Mouse (Mus musculus) testis, adult 2 months (tissue): ENCODE measurements at regions not wholly inside any gene's neighbourhood (a gene's known extent, or its start where the extent isn't known, plus 50 kb on each side); places are given as distances from the start of the nearest gene placed in this dataset.

Experiments
- CTCF ChIP-seq: fragments of 200-500 bp; IDR thresholded peaks from 2 replicates; pipeline ENCODE4 v1.5.1; 2012; ENCODE audit warnings: low read depth, mild to moderate bottlenecking, inconsistent platforms, low read length, moderate library complexity; ENCODE audit not compliant: control insufficient read depth, insufficient read depth, insufficient replicate concordance
- POLR2A ChIP-seq: fragments of 200-500 bp; IDR thresholded peaks from 2 replicates; pipeline ENCODE4 v1.6.1; 2012; ENCODE audit warnings: low read depth, mild to moderate bottlenecking, inconsistent platforms, low read length, moderate library complexity; ENCODE audit not compliant: control insufficient read depth

GRCm38 (mm10) chr9:120702836-120703235 lies 131.6 kb downstream of the Rpl14 start:
- no peak for TF ChIP-seq POLR2A
- TF ChIP-seq CTCF = no peak
